Mouse (Mus musculus) lung, embryonic 15.5 days (tissue): ENCODE measurements around the gene AK157302. TPM values are rescaled to one million over a fixed set of nuclear protein-coding genes. Genes with fewer than 3 reads are reported as not detected.
"Not testable (repeated sequence)": the region's sequence is repeated elsewhere in the genome, so short reads cannot be mapped to it uniquely, and the experiment has no call there.

Experiments used
- ATAC-seq: fragments of 200-750 bp; cut with Nextera tagmentation; 2 replicates; pipeline ENCODE4 v1.8.0; 2017; ENCODE audit warnings: moderate number of reproducible peaks, borderline replicate concordance; ENCODE audit not compliant: low FRiP score, low TSS enrichment; ENCODE audit errors: extremely low read depth
- H3K27ac ChIP-seq: fragments of 300-500 bp; sonication (generic); 2 replicates; pipeline ENCODE4 v1.5.1; 2015; ENCODE audit warnings: moderate library complexity, mild to moderate bottlenecking, inconsistent platforms
- H3K27me3 ChIP-seq: fragments of 300-500 bp; sonication (generic); 2 replicates; pipeline ENCODE4 v1.6.1; 2015; ENCODE audit warnings: inconsistent platforms
- H3K36me3 ChIP-seq: fragments of 300-500 bp; sonication (generic); 2 replicates; pipeline ENCODE4 v1.6.1; 2015; ENCODE audit warnings: inconsistent platforms
- H3K4me1 ChIP-seq: fragments of 300-500 bp; sonication (generic); 2 replicates; pipeline ENCODE4 v1.6.1; 2015; ENCODE audit warnings: inconsistent platforms
- H3K4me2 ChIP-seq: fragments of 300-500 bp; sonication (generic); 2 replicates; pipeline ENCODE4 v1.6.1; 2015; ENCODE audit warnings: inconsistent platforms, mild to moderate bottlenecking, moderate library complexity
- H3K4me3 ChIP-seq: fragments of 300-500 bp; sonication (generic); 2 replicates; pipeline ENCODE4 v1.5.1; 2015; ENCODE audit warnings: mild to moderate bottlenecking, inconsistent platforms
- H3K9ac ChIP-seq: fragments of 300-500 bp; sonication (generic); 2 replicates; pipeline ENCODE4 v1.6.1; 2015; ENCODE audit warnings: inconsistent platforms
- H3K9me3 ChIP-seq: fragments of 300-500 bp; sonication (generic); 2 replicates; pipeline ENCODE4 v1.6.1; 2016; ENCODE audit warnings: inconsistent platforms
- WGBS: fragments of 180-500 bp; shearing (Covaris S2); methylation state at CpG from one replicate; pipeline ENCODE4 v1.1.7; 2015; 5-methylcytosine and 5-hydroxymethylcytosine counted together
- polyA plus RNA-seq: library from polyadenylated mRNA; unstranded; fragments of >200 nt; fragmentation: Nextera tagmentation; extraction: Ambion mirVana; gene quantifications from 2 replicates; pipeline ENCODE4 v1.2.1, GENCODE M21; 2015

Gene AK157302
- polyA plus RNA-seq: 0.29 and 0.31 TPM in 2 replicates

GRCm38 (mm10) chr13:21495080-21495479 is at the start of gene AK157302:
TSS of gene AK157302 (plus strand) at chr13:21495223.
- no peaks in the 10 kb centered on the region for H3K9me3 ChIP-seq
- no peak within 1 kb of the TSS for H3K4me2 ChIP-seq
- no peak within 1 kb of the TSS for H3K9ac ChIP-seq
- no peaks in the 10 kb centered on the region for H3K4me1 ChIP-seq
- WGBS: 91% methylated on average over 21 of the region's 21 CpGs
- H3K36me3 ChIP-seq: no peaks in the 10 kb centered on the region
- H3K4me3 ChIP-seq: no peak within 1 kb of the TSS
- no peaks in the 10 kb centered on the region for H3K27me3 ChIP-seq
- ATAC-seq: no peak
- no peak within 1 kb of the TSS for H3K27ac ChIP-seq

GRCm38 (mm10) chr13:21446796-21447195 is 48.2 kb upstream of the AK157302 start:
- H3K27ac ChIP-seq: no peak overlapping the region
- H3K4me3 ChIP-seq: no peak overlapping the region
- H3K9ac ChIP-seq: no peak overlapping the region
- H3K4me1 ChIP-seq: peaks cover 4% of the 10 kb centered on the region
- no peak for ATAC-seq
- H3K36me3 ChIP-seq: peaks cover 65% of the 10 kb centered on the region
- no peaks in the 10 kb centered on the region for H3K27me3 ChIP-seq
- 87% methylated on average over 9 of the region's 9 CpGs for WGBS
- no peak overlapping the region for H3K4me2 ChIP-seq
- H3K9me3 ChIP-seq: no peaks in the 10 kb centered on the region

GRCm38 (mm10) chr13:21447856-21448614 is 47.0 kb upstream of the AK157302 start:
- H3K4me1 ChIP-seq: peaks cover 14% of the 10 kb centered on the region
- peaks cover 59% of the 10 kb centered on the region for H3K36me3 ChIP-seq
- peak overlapping the region; percentile 58 for H3K27ac ChIP-seq
- H3K27me3 ChIP-seq: no peaks in the 10 kb centered on the region
- H3K9me3 ChIP-seq: no peaks in the 10 kb centered on the region
- no peak for ATAC-seq
- no peak overlapping the region for H3K9ac ChIP-seq
- no peak overlapping the region for H3K4me2 ChIP-seq
- H3K4me3 ChIP-seq: no peak overlapping the region
- WGBS: 64% methylated on average over 16 of the region's 16 CpGs

- WGBS: 4% methylated on average over 13 of the region's 13 CpGs
- H3K4me2 ChIP-seq: peak overlapping the region; percentile 62
- peaks cover 17% of the 10 kb centered on the region for H3K36me3 ChIP-seq
- peak overlapping the region; percentile 70 for H3K9ac ChIP-seq
- no peaks in the 10 kb centered on the region for H3K9me3 ChIP-seq
- H3K27ac ChIP-seq: peak overlapping the region; percentile 81
- H3K27me3 ChIP-seq: no peaks in the 10 kb centered on the region
- H3K4me3 ChIP-seq: peak overlapping the region; percentile 83
- peak; percentile 9; the same call in 1 of the 2 replicates for ATAC-seq
- peaks cover 17% of the 10 kb centered on the region for H3K4me1 ChIP-seq
These were observed 42.0 kb upstream of the AK157302 start for GRCm38 (mm10) chr13:21453042-21453441.

- no peaks in the 10 kb centered on the region for H3K27me3 ChIP-seq
- under 1% methylated on average over 23 of the region's 23 CpGs for whole genome bisulfite sequencing
- peak within 1 kb of the TSS; percentile 70 for H3K9ac ChIP-seq
- peaks cover 17% of the 10 kb centered on the region; the same call in 1 of the 2 replicates for H3K4me1 ChIP-seq
- peak within 1 kb of the TSS; percentile 83 for H3K4me3 ChIP-seq
- peak; percentile 85 for ATAC-seq
- peak within 1 kb of the TSS; percentile 81 for H3K27ac ChIP-seq
- H3K4me2 ChIP-seq: peak within 1 kb of the TSS; percentile 62
- H3K9me3 ChIP-seq: no peaks in the 10 kb centered on the region
- peaks cover 17% of the 10 kb centered on the region for H3K36me3 ChIP-seq
These were observed 41.6 kb upstream of the AK157302 start, which contains the start of gene Zscan26 for GRCm38 (mm10) chr13:21453449-21453848. TSS of gene Zscan26 (minus strand) at chr13:21453730.

- 38% methylated on average over 3 of the region's 3 CpGs for WGBS
- Histone ChIP-seq H3K4me3 (0 out of 2 replicates have a peak overlapping the region, but pooled peaks have one; percentile 83), H3K4me2 (peak overlapping the region; percentile 62), H3K4me1 (peaks cover 14% of the 10 kb centered on the region; the same call in 1 of the 2 replicates), H3K27me3 (no peaks in the 10 kb centered on the region), H3K9me3 (no peaks in the 10 kb centered on the region), H3K9ac (no peak overlapping the region), H3K27ac (no peak overlapping the region), H3K36me3 (peaks cover 10% of the 10 kb centered on the region; the same call in 1 of the 2 replicates)
- ATAC-seq: no peak
These were observed 40.9 kb upstream of the AK157302 start for GRCm38 (mm10) chr13:21454133-21454532.

- Histone ChIP-seq H3K4me3 (no peak overlapping the region), H3K4me2 (no peak overlapping the region), H3K9me3 (no peaks in the 10 kb centered on the region), H3K27ac (peak overlapping the region; percentile 59), H3K4me1 (peaks cover 14% of the 10 kb centered on the region; the same call in 1 of the 2 replicates), H3K36me3 (peaks cover 4% of the 10 kb centered on the region; the same call in 1 of the 2 replicates), H3K9ac (no peak overlapping the region), H3K27me3 (no peaks in the 10 kb centered on the region)
- ATAC-seq: peak; percentile 87
- 10% methylated on average over 4 of the region's 4 CpGs for WGBS
These were observed 38.7 kb upstream of the AK157302 start for GRCm38 (mm10) chr13:21456347-21456746.

- H3K9me3 ChIP-seq, H3K27ac ChIP-seq, H3K9ac ChIP-seq, H3K36me3 ChIP-seq, H3K4me2 ChIP-seq, H3K4me3 ChIP-seq, H3K4me1 ChIP-seq, H3K27me3 ChIP-seq, ATAC-seq: not testable (repeated sequence)
- WGBS: 40% methylated on average over 9 of the region's 9 CpGs
These were observed 32.5 kb upstream of the AK157302 start for GRCm38 (mm10) chr13:21462516-21462915.

- H3K4me3 ChIP-seq: no peak overlapping the region
- no peak overlapping the region for H3K4me2 ChIP-seq
- no peaks in the 10 kb centered on the region for H3K36me3 ChIP-seq
- no peak for ATAC-seq
- no peak overlapping the region for H3K27ac ChIP-seq
- no peaks in the 10 kb centered on the region for H3K27me3 ChIP-seq
- H3K4me1 ChIP-seq: peaks cover 10% of the 10 kb centered on the region; the same call in 1 of the 2 replicates
- 82% methylated on average over 10 of the region's 10 CpGs for WGBS
- H3K9me3 ChIP-seq: no peaks in the 10 kb centered on the region
- no peak overlapping the region for H3K9ac ChIP-seq
These were observed 27.7 kb upstream of the AK157302 start for GRCm38 (mm10) chr13:21467336-21467735.

- H3K27ac ChIP-seq: peak within 1 kb of the TSS; percentile 38
- no peaks in the 10 kb centered on the region for H3K36me3 ChIP-seq
- H3K9me3 ChIP-seq: no peaks in the 10 kb centered on the region
- H3K4me1 ChIP-seq: peaks cover 10% of the 10 kb centered on the region; the same call in 1 of the 2 replicates
- H3K4me3 ChIP-seq: peak within 1 kb of the TSS; percentile 60
- H3K27me3 ChIP-seq: no peaks in the 10 kb centered on the region
- peak within 1 kb of the TSS; percentile 98 for H3K4me2 ChIP-seq
- WGBS: 1% methylated on average over 54 of the region's 54 CpGs
- peak within 1 kb of the TSS; percentile 49 for H3K9ac ChIP-seq
- ATAC-seq: peak; percentile 98
These were observed 26.7 kb upstream of the AK157302 start, which contains the start of gene Nkapl for GRCm38 (mm10) chr13:21468061-21469019. TSS of gene Nkapl (minus strand) at chr13:21468509.

GRCm38 (mm10) chr13:21469097-21469496 is 25.9 kb upstream of the AK157302 start:
- no peaks in the 10 kb centered on the region for H3K9me3 ChIP-seq
- no peaks in the 10 kb centered on the region for H3K27me3 ChIP-seq
- peak overlapping the region; percentile 98 for H3K4me2 ChIP-seq
- no peak overlapping the region for H3K4me3 ChIP-seq
- no peak for ATAC-seq
- H3K9ac ChIP-seq: no peak overlapping the region
- H3K4me1 ChIP-seq: peaks cover 10% of the 10 kb centered on the region; the same call in 1 of the 2 replicates
- 22% methylated on average over 9 of the region's 9 CpGs for WGBS
- no peak overlapping the region for H3K27ac ChIP-seq
- no peaks in the 10 kb centered on the region for H3K36me3 ChIP-seq
